Mouse (Mus musculus): ENCODE results near the gene Gnmt. TPM values are rescaled to one million over a fixed set of nuclear protein-coding genes. Genes with fewer than 3 reads are reported as not detected.

Gnmt gene
- polyA plus RNA-seq, 1 experiment from 2014 or later, result 0.37 TPM

DNA sequence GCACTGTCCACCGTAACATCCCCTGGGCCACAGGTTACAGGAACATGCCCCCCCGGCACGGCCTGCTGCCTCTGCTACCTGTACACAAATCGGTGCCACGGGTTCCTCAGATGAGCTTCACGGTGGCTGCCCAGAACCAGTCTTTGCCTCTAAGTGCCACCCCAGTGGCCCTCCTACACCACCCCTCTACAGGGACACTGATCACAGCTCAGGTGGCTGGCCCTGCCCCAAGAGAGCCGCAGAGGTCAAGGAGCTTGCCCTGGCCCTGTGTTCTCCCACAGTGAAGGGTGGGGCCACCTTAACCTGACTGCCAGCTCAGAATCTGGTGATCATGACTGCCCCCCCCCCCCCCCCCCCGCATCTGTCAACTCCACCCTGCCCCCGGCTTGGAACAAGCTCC lies 50.6 kb downstream of the Gnmt start, which contains the start of gene Mea1:
Gene Mea1 (plus strand): TSS at position 378 of the 400 bp plus-strand sequence.
- peak within 1 kb of the TSS; percentile 69 for H3K4me2 ChIP-seq (ENCODE audit: low read depth)
- H3K9me3 ChIP-seq (ENCODE audit: control insufficient read depth, low read length), result no peaks in the 10 kb centered on the region
- peaks cover 10% of the 10 kb centered on the region for H3K4me1 ChIP-seq (ENCODE audit: control insufficient read depth, insufficient read depth, low read length)
- peaks cover 14% of the 10 kb centered on the region for H3K36me3 ChIP-seq (ENCODE audit: control insufficient read depth, insufficient read depth, low read length)
- peak within 1 kb of the TSS; percentile 58 for H3K4me3 ChIP-seq (ENCODE audit: low read depth, low read length)
- DNase-seq (ENCODE audit: low spot score), result no peak
- H3K9ac ChIP-seq (ENCODE audit: low read length), result peak within 1 kb of the TSS; percentile 62
- H3K27me3 ChIP-seq (ENCODE audit: control insufficient read depth, insufficient read depth, low read length), result no peaks in the 10 kb centered on the region
- WGBS, result 89% methylated on average over 8 of the region's 9 CpGs
- ATAC-seq (ENCODE audit: insufficient read depth, low FRiP score, low TSS enrichment), result no peak
- no peak within 1 kb of the TSS for H3K27ac ChIP-seq (ENCODE audit: low read depth, low read length)

Other genes starting within 250 kb of the Gnmt start
- 2.6 and 3.1 TPM in 2 replicates for gene Ttbk1, start 241.5 kb downstream of the Gnmt start, polyA plus RNA-seq (2014; fragmentation: Nextera tagmentation; extraction: Ambion mirVana)
- 55.3 and 64.9 TPM in 2 replicates for gene Dnph1, start 232.5 kb downstream of the Gnmt start, polyA plus RNA-seq (2014; fragmentation: Nextera tagmentation; extraction: Ambion mirVana)
- 4.4 and 5.4 TPM in 2 replicates for gene Cul9, start 182.8 kb downstream of the Gnmt start, polyA plus RNA-seq (2014; fragmentation: Nextera tagmentation; extraction: Ambion mirVana)
- 5.9 and 7.7 TPM in 2 replicates for gene Srf, start 173.0 kb downstream of the Gnmt start, polyA plus RNA-seq (2014; fragmentation: Nextera tagmentation; extraction: Ambion mirVana)
- 32.9 and 35.8 TPM in 2 replicates for gene Ptk7, start 99.7 kb downstream of the Gnmt start, polyA plus RNA-seq (2014; fragmentation: Nextera tagmentation; extraction: Ambion mirVana)
- 36.4 and 38.4 TPM in 2 replicates for gene Klc4, start 83.1 kb downstream of the Gnmt start, polyA plus RNA-seq (2014; fragmentation: Nextera tagmentation; extraction: Ambion mirVana)
- gene Mrpl2, start 82.9 kb downstream of the Gnmt start, polyA plus RNA-seq (2014; fragmentation: Nextera tagmentation; extraction: Ambion mirVana), result 104 and 113 TPM in 2 replicates
- 31.7 and 37.0 TPM in 2 replicates for gene Cul7, start 78.8 kb downstream of the Gnmt start, polyA plus RNA-seq (2014; fragmentation: Nextera tagmentation; extraction: Ambion mirVana)
- gene Rrp36, start 54.8 kb downstream of the Gnmt start, polyA plus RNA-seq (2014; fragmentation: Nextera tagmentation; extraction: Ambion mirVana), result 49.8 and 53.5 TPM in 2 replicates
- gene Mea1, start 50.4 kb downstream of the Gnmt start, polyA plus RNA-seq (2014; fragmentation: Nextera tagmentation; extraction: Ambion mirVana), result 179 and 180 TPM in 2 replicates
- gene Klhdc3, start 48.3 kb downstream of the Gnmt start, polyA plus RNA-seq (2014; fragmentation: Nextera tagmentation; extraction: Ambion mirVana), result 130 TPM in 2 replicates
- gene Ppp2r5d, start 24.1 kb downstream of the Gnmt start, polyA plus RNA-seq (2014; fragmentation: Nextera tagmentation; extraction: Ambion mirVana), result 119 and 124 TPM in 2 replicates
- gene Pex6, start 17.7 kb downstream of the Gnmt start, polyA plus RNA-seq (2014; fragmentation: Nextera tagmentation; extraction: Ambion mirVana), result 18.5 and 21.5 TPM in 2 replicates
- 53.1 and 54.9 TPM in 2 replicates for gene Cnpy3, start 23.0 kb upstream of the Gnmt start, polyA plus RNA-seq (2014; fragmentation: Nextera tagmentation; extraction: Ambion mirVana)
- gene Ptcra, start 34.5 kb upstream of the Gnmt start, polyA plus RNA-seq (2014; fragmentation: Nextera tagmentation; extraction: Ambion mirVana), result 0.38 and 0.95 TPM in 2 replicates
- gene 2310039H08Rik, start 43.5 kb upstream of the Gnmt start, polyA plus RNA-seq (2014; fragmentation: Nextera tagmentation; extraction: Ambion mirVana), result 45.7 and 47.8 TPM in 2 replicates
- 147 and 150 TPM in 2 replicates for gene Rpl7l1, start 53.5 kb upstream of the Gnmt start, polyA plus RNA-seq (2014; fragmentation: Nextera tagmentation; extraction: Ambion mirVana)
- gene Bicral, start 129.3 kb upstream of the Gnmt start, polyA plus RNA-seq (2014; fragmentation: Nextera tagmentation; extraction: Ambion mirVana), result 6.7 and 8.4 TPM in 2 replicates
- gene Tbcc, start 161.5 kb upstream of the Gnmt start, polyA plus RNA-seq (2014; fragmentation: Nextera tagmentation; extraction: Ambion mirVana), result 74.8 and 79.0 TPM in 2 replicates
- gene Prph2, start 181.3 kb upstream of the Gnmt start, polyA plus RNA-seq (2014; fragmentation: Nextera tagmentation; extraction: Ambion mirVana), result not detected in 2 replicates

Data from neural tube, embryonic 11.5 days (tissue).